Mouse (Mus musculus): ENCODE measurements at regions not wholly inside any gene's neighbourhood (a gene's known extent, or its start where the extent isn't known, plus 50 kb on each side); places are given as distances from the start of the nearest gene placed in this dataset.

GRCm38 (mm10) chr1:89279382-89279781, 175.2 kb upstream of the Agap1 start:
- H3K4me1 ChIP-seq (ENCODE audit: control insufficient read depth, insufficient read depth, low read length), result no peaks in the 10 kb centered on the region
- TF ChIP-seq POLR2A (IDR thresholded peaks at IDR 0.05; ENCODE audit: insufficient read depth, low read length), result no peak
- TF ChIP-seq CTCF (IDR thresholded peaks at IDR 0.05; ENCODE audit: low read depth, low read length), result no peak
- TF ChIP-seq EP300 (IDR thresholded peaks at IDR 0.05; ENCODE audit: insufficient read depth, low read depth, low read length), result no peak
- H3K36me3 ChIP-seq (ENCODE audit: control insufficient read depth, insufficient read depth, low read length, poor library complexity, severe bottlenecking), result no peaks in the 10 kb centered on the region
- no peak overlapping the region for H3K9ac ChIP-seq (ENCODE audit: low read depth, poor library complexity, severe bottlenecking)
- H3K9me3 ChIP-seq (replicated peaks; ENCODE audit: control insufficient read depth, insufficient read depth, low read length, poor library complexity, severe bottlenecking), result no peaks in the 10 kb centered on the region; the same call in 1 of the 2 replicates
- H3K27me3 ChIP-seq (ENCODE audit: control insufficient read depth, insufficient read depth, low read length, poor library complexity, severe bottlenecking), result no peaks in the 10 kb centered on the region
- no peak overlapping the region for H3K27ac ChIP-seq (ENCODE audit: insufficient read depth, low read length)
- no peak overlapping the region for H3K4me3 ChIP-seq (ENCODE audit: low read depth, low read length)

- H3K9me3 ChIP-seq (replicated peaks; ENCODE audit: control insufficient read depth, insufficient read depth, low read length, poor library complexity, severe bottlenecking), result no peaks in the 10 kb centered on the region; the same call in 1 of the 2 replicates
- no peaks in the 10 kb centered on the region for H3K4me1 ChIP-seq (ENCODE audit: control insufficient read depth, insufficient read depth, low read length)
- no peaks in the 10 kb centered on the region for H3K36me3 ChIP-seq (ENCODE audit: control insufficient read depth, insufficient read depth, low read length, poor library complexity, severe bottlenecking)
- no peak overlapping the region for H3K4me3 ChIP-seq (ENCODE audit: low read depth, low read length)
- TF ChIP-seq POLR2A (IDR thresholded peaks at IDR 0.05; ENCODE audit: insufficient read depth, low read length) (no peak), EP300 (IDR thresholded peaks at IDR 0.05; ENCODE audit: insufficient read depth, low read depth, low read length) (no peak), CTCF (IDR thresholded peaks at IDR 0.05; ENCODE audit: low read depth, low read length) (no peak)
- H3K27ac ChIP-seq (ENCODE audit: insufficient read depth, low read length), result no peak overlapping the region
- no peak overlapping the region for H3K9ac ChIP-seq (ENCODE audit: low read depth, poor library complexity, severe bottlenecking)
- no peaks in the 10 kb centered on the region; the same call in 1 of the 2 replicates for H3K27me3 ChIP-seq (ENCODE audit: control insufficient read depth, insufficient read depth, low read length, poor library complexity, severe bottlenecking)
Observed at GRCm38 (mm10) chr1:89281107-89281655, 173.4 kb upstream of the Agap1 start.

GRCm38 (mm10) chr1:89285041-89285440, 169.6 kb upstream of the Agap1 start:
- H3K27ac ChIP-seq (ENCODE audit: insufficient read depth, low read length), result no peak overlapping the region
- no peaks in the 10 kb centered on the region for H3K4me1 ChIP-seq (ENCODE audit: control insufficient read depth, insufficient read depth, low read length)
- H3K4me3 ChIP-seq (ENCODE audit: low read depth, low read length), result no peak overlapping the region
- H3K36me3 ChIP-seq (ENCODE audit: control insufficient read depth, insufficient read depth, low read length, poor library complexity, severe bottlenecking), result no peaks in the 10 kb centered on the region
- TF ChIP-seq CTCF (IDR thresholded peaks at IDR 0.05; ENCODE audit: low read depth, low read length), result no peak
- no peak for TF ChIP-seq POLR2A (IDR thresholded peaks at IDR 0.05; ENCODE audit: insufficient read depth, low read length)
- TF ChIP-seq EP300 (IDR thresholded peaks at IDR 0.05; ENCODE audit: insufficient read depth, low read depth, low read length), result no peak
- H3K9ac ChIP-seq (ENCODE audit: low read depth, poor library complexity, severe bottlenecking), result no peak overlapping the region
- H3K9me3 ChIP-seq (replicated peaks; ENCODE audit: control insufficient read depth, insufficient read depth, low read length, poor library complexity, severe bottlenecking), result no peaks in the 10 kb centered on the region
- no peaks in the 10 kb centered on the region; the same call in 1 of the 2 replicates for H3K27me3 ChIP-seq (ENCODE audit: control insufficient read depth, insufficient read depth, low read length, poor library complexity, severe bottlenecking)

GRCm38 (mm10) chr1:89287136-89287795, 167.3 kb upstream of the Agap1 start:
- no peak overlapping the region for H3K4me3 ChIP-seq (ENCODE audit: low read depth, low read length)
- no peaks in the 10 kb centered on the region; the same call in 1 of the 2 replicates for H3K27me3 ChIP-seq (ENCODE audit: control insufficient read depth, insufficient read depth, low read length, poor library complexity, severe bottlenecking)
- H3K4me1 ChIP-seq (ENCODE audit: control insufficient read depth, insufficient read depth, low read length), result no peaks in the 10 kb centered on the region
- H3K9ac ChIP-seq (ENCODE audit: low read depth, poor library complexity, severe bottlenecking), result no peak overlapping the region
- no peak for TF ChIP-seq EP300 (IDR thresholded peaks at IDR 0.05; ENCODE audit: insufficient read depth, low read depth, low read length)
- no peak for TF ChIP-seq POLR2A (IDR thresholded peaks at IDR 0.05; ENCODE audit: insufficient read depth, low read length)
- TF ChIP-seq CTCF (IDR thresholded peaks at IDR 0.05; ENCODE audit: low read depth, low read length), result no peak
- no peaks in the 10 kb centered on the region for H3K36me3 ChIP-seq (ENCODE audit: control insufficient read depth, insufficient read depth, low read length, poor library complexity, severe bottlenecking)
- no peak overlapping the region for H3K27ac ChIP-seq (ENCODE audit: insufficient read depth, low read length)
- no peaks in the 10 kb centered on the region for H3K9me3 ChIP-seq (replicated peaks; ENCODE audit: control insufficient read depth, insufficient read depth, low read length, poor library complexity, severe bottlenecking)

- Histone ChIP-seq H3K9ac (ENCODE audit: low read depth, poor library complexity, severe bottlenecking) (no peak overlapping the region), H3K4me1 (ENCODE audit: control insufficient read depth, insufficient read depth, low read length) (no peaks in the 10 kb centered on the region), H3K4me3 (ENCODE audit: low read depth, low read length) (no peak overlapping the region), H3K27me3 (ENCODE audit: control insufficient read depth, insufficient read depth, low read length, poor library complexity, severe bottlenecking) (no peaks in the 10 kb centered on the region; the same call in 1 of the 2 replicates), H3K9me3 (replicated peaks; ENCODE audit: control insufficient read depth, insufficient read depth, low read length, poor library complexity, severe bottlenecking) (no peaks in the 10 kb centered on the region), H3K27ac (ENCODE audit: insufficient read depth, low read length) (no peak overlapping the region), H3K36me3 (ENCODE audit: control insufficient read depth, insufficient read depth, low read length, poor library complexity, severe bottlenecking) (no peaks in the 10 kb centered on the region)
- TF ChIP-seq CTCF (IDR thresholded peaks at IDR 0.05; ENCODE audit: low read depth, low read length) (no peak), EP300 (IDR thresholded peaks at IDR 0.05; ENCODE audit: insufficient read depth, low read depth, low read length) (no peak), POLR2A (IDR thresholded peaks at IDR 0.05; ENCODE audit: insufficient read depth, low read length) (no peak)
Observed at GRCm38 (mm10) chr1:89288001-89288400, 166.6 kb upstream of the Agap1 start.

- Histone ChIP-seq H3K27me3 (ENCODE audit: control insufficient read depth, insufficient read depth, low read length, poor library complexity, severe bottlenecking) (no peaks in the 10 kb centered on the region; the same call in 1 of the 2 replicates), H3K4me3 (ENCODE audit: low read depth, low read length) (no peak overlapping the region), H3K9ac (ENCODE audit: low read depth, poor library complexity, severe bottlenecking) (no peak overlapping the region), H3K4me1 (ENCODE audit: control insufficient read depth, insufficient read depth, low read length) (no peaks in the 10 kb centered on the region), H3K9me3 (replicated peaks; ENCODE audit: control insufficient read depth, insufficient read depth, low read length, poor library complexity, severe bottlenecking) (no peaks in the 10 kb centered on the region), H3K36me3 (ENCODE audit: control insufficient read depth, insufficient read depth, low read length, poor library complexity, severe bottlenecking) (no peaks in the 10 kb centered on the region), H3K27ac (ENCODE audit: insufficient read depth, low read length) (no peak overlapping the region)
- TF ChIP-seq CTCF (IDR thresholded peaks at IDR 0.05; ENCODE audit: low read depth, low read length) (no peak), POLR2A (IDR thresholded peaks at IDR 0.05; ENCODE audit: insufficient read depth, low read length) (no peak), EP300 (IDR thresholded peaks at IDR 0.05; ENCODE audit: insufficient read depth, low read depth, low read length) (no peak)
Observed at GRCm38 (mm10) chr1:89288921-89289320, 165.7 kb upstream of the Agap1 start.

Data from ES-Bruce4 (cell line).